Mouse (Mus musculus): ENCODE data around the gene Parl. TPM values are rescaled to one million over a fixed set of nuclear protein-coding genes. Genes with fewer than 3 reads are reported as not detected.

Parl gene
- total RNA-seq, 2 experiments from 2014 or later, result 62.8 to 65.7 TPM

- peak; percentile 33 to 75 for DNase-seq (ENCODE audit: extremely low spot score in 1 of 2, low spot score in 2 of 2)
- intact Hi-C loops (cut with DNase I), result loop anchor here (5.0 kb wide), 2 partner anchors 37 to 62 kb away; partner anchors contain the start of gene Parl
Observed at GRCm38 (mm10) chr16:20240468-20241414, 61.4 kb downstream of the Parl start, which contains the start of gene Map6d1. Gene Map6d1, minus strand, starts transcription at chr16:20241358.

- DNase-seq (ENCODE audit: extremely low spot score in 1 of 2, low spot score in 2 of 2), result no peak
- intact Hi-C loops (cut with DNase I), result no loop called here
Observed at GRCm38 (mm10) chr16:20238646-20239045, 63.5 kb downstream of the Parl start.

- intact Hi-C loops (cut with DNase I), result no loop called here
- no peak for DNase-seq (ENCODE audit: extremely low spot score in 1 of 2, low spot score in 2 of 2)
Observed at GRCm38 (mm10) chr16:20237426-20237825, 64.8 kb downstream of the Parl start.

- no peak for DNase-seq (ENCODE audit: extremely low spot score in 1 of 2, low spot score in 2 of 2)
- intact Hi-C loops (cut with DNase I), result no loop called here
Observed at GRCm38 (mm10) chr16:20234406-20234805, 67.8 kb downstream of the Parl start.

Other genes starting within 250 kb of the Parl start
- gene Klhl24, start 204.8 kb downstream of the Parl start, total RNA-seq (2021), result 10 to 100 TPM; 76.6 to 76.8 TPM
- 10 to 100 TPM; 44.2 to 47.2 TPM for gene Yeats2, start 161.3 kb downstream of the Parl start, total RNA-seq (2021)
- gene Map6d1, start 61.0 kb downstream of the Parl start, total RNA-seq (2021), result 10 to 100 TPM; 27.3 to 29.2 TPM
- not detected for gene Cyp2ab1, start 23.0 kb upstream of the Parl start, total RNA-seq (2021)
- gene Abcc5, start 124.0 kb upstream of the Parl start, total RNA-seq (2021), result 100 to 1,000 TPM; 182 to 183 TPM
- 10 to 100 TPM; 61.4 to 66.7 TPM for gene Eif2b5, start 196.4 kb upstream of the Parl start, total RNA-seq (2021)
- gene Dvl3, start 214.6 kb upstream of the Parl start, total RNA-seq (2021), result 10 to 100 TPM; 84.8 to 87.8 TPM
- 100 to 1,000 TPM; 950 to 999 TPM for gene Ap2m1, start 233.1 kb upstream of the Parl start, total RNA-seq (2021)
- 10 to 100 TPM; 67.0 to 80.0 TPM for gene Abcf3, start 246.2 kb upstream of the Parl start, total RNA-seq (2021)